8 mouse cellular contexts compared by ENCODE assay signal in genomic region chr12:78861496-78862253, GRCm38 (mm10). TPM values are rescaled to one million over a fixed set of nuclear protein-coding genes. Genes with fewer than 3 reads are reported as not detected.
DNase-seq lines count a peak whose midpoint lies in the region; ATAC-seq and TF ChIP-seq lines count a peak whose summit lies in the region.

Atp6v1d (minus strand) TSS chr12:78861638.
Eif2s1 (plus strand) TSS chr12:78861819.

- peak within 1 kb of the TSS; percentile 77 for H3K9ac ChIP-seq in forebrain, embryonic 16.5 days (replicated peaks; ENCODE audit: low read depth, low read length)
- H3K9ac ChIP-seq in lung, embryonic 14.5 days: peak within 1 kb of the TSS; percentile 90

- no peaks in the 10 kb centered on the region for H3K9me3 ChIP-seq in G1E (replicated peaks)
- no peaks in the 10 kb centered on the region for H3K9me3 ChIP-seq in forebrain, embryonic 16.5 days (ENCODE audit: control insufficient read depth, low read length)
- H3K9me3 ChIP-seq in lung, embryonic 14.5 days (ENCODE audit: low read depth, low read length): no peaks in the 10 kb centered on the region

- ATAC-seq in G1E (ENCODE audit: extremely low read depth, insufficient number of reproducible peaks, low FRiP score, poor library complexity, severe bottlenecking): peak; percentile 92
- ATAC-seq in forebrain, embryonic 16.5 days: peak; percentile 100
- ATAC-seq in lung, embryonic 14.5 days (ENCODE audit: insufficient read depth): peak; percentile 100

- peak within 1 kb of the TSS; percentile 96 for H3K4me2 ChIP-seq in forebrain, embryonic 16.5 days (ENCODE audit: low read length)
- H3K4me2 ChIP-seq in lung, embryonic 14.5 days: peak within 1 kb of the TSS; percentile 87

- peak; percentile 97 for DNase-seq in G1E (ENCODE audit: low spot score)
- peak; percentile 98 to 100 for DNase-seq in cerebellum, adult 18-20 months
- peak; percentile 96 to 97 for DNase-seq in heart, postnatal 36 days
- DNase-seq in layer of hippocampus, adult 2 months (ENCODE audit: low spot score in 2 of 2): peak; percentile 98 to 99
- DNase-seq in lung, embryonic 14.5 days: peak; percentile 99
- peak; percentile 97 for DNase-seq in thymus, adult 2 months

- TF ChIP-seq POLR2A in olfactory bulb, adult 2 months (IDR thresholded peaks at IDR 0.05; ENCODE audit: insufficient read depth, low read depth, low read length): peak; percentile 79
- TF ChIP-seq POLR2A in thymus, adult 2 months (IDR thresholded peaks at IDR 0.05; ENCODE audit: control insufficient read depth, extremely low read depth, insufficient read depth, low read length, poor library complexity): peak; percentile 64

- peaks cover 48% of the 10 kb centered on the region for H3K4me1 ChIP-seq in G1E (ENCODE audit: insufficient read depth, low read depth, low read length)
- peaks cover 30% of the 10 kb centered on the region for H3K4me1 ChIP-seq in forebrain, embryonic 16.5 days (replicated peaks; ENCODE audit: control insufficient read depth, insufficient read depth, low read length)
- H3K4me1 ChIP-seq in lung, embryonic 14.5 days (ENCODE audit: insufficient read depth): no peaks in the 10 kb centered on the region
- peaks cover 5% of the 10 kb centered on the region for H3K4me1 ChIP-seq in olfactory bulb, adult 2 months (ENCODE audit: control insufficient read depth, insufficient read depth, low read length)
- H3K4me1 ChIP-seq in thymus, adult 2 months (replicated peaks; ENCODE audit: control insufficient read depth, insufficient read depth, low read length): peaks cover 12% of the 10 kb centered on the region

- under 1% methylated on average over 54 of the region's 55 CpGs for WGBS in forebrain, embryonic 16.5 days
- WGBS in lung, embryonic 14.5 days: under 1% methylated on average over 55 of the region's 55 CpGs
- under 1% methylated on average over 55 of the region's 55 CpGs for WGBS in olfactory bulb, adult 2 months
- WGBS in thymus, adult 2 months: under 1% methylated on average over 55 of the region's 55 CpGs

- TF ChIP-seq CTCF in G1E (IDR thresholded peaks at IDR 0.05; ENCODE audit: low read depth, low read length): peak; percentile 65
- TF ChIP-seq CTCF in layer of hippocampus, adult 2 months (conservative IDR thresholded peaks at IDR 0.05): peak; percentile 95
- TF ChIP-seq CTCF in lung, embryonic 14.5 days (IDR thresholded peaks at IDR 0.05; ENCODE audit: low read depth): peak; percentile 84
- peak; percentile 95 for TF ChIP-seq CTCF in olfactory bulb, adult 2 months (IDR thresholded peaks at IDR 0.05; ENCODE audit: insufficient read depth, low read depth, low read length)
- peak; percentile 76; the same call in 1 of the 2 replicates for TF ChIP-seq CTCF in thymus, adult 2 months (IDR thresholded peaks at IDR 0.05; ENCODE audit: borderline replicate concordance, control insufficient read depth, extremely low read depth, insufficient read depth, low read length, poor library complexity)

- H3K27me3 ChIP-seq in G1E (ENCODE audit: insufficient read depth, low read length): no peaks in the 10 kb centered on the region
- no peaks in the 10 kb centered on the region for H3K27me3 ChIP-seq in forebrain, embryonic 16.5 days (replicated peaks; ENCODE audit: control insufficient read depth, insufficient read depth, low read length)
- H3K27me3 ChIP-seq in lung, embryonic 14.5 days (ENCODE audit: insufficient read depth, low read length): no peaks in the 10 kb centered on the region
- no peaks in the 10 kb centered on the region for H3K27me3 ChIP-seq in thymus, adult 2 months (ENCODE audit: control insufficient read depth, insufficient read depth, low read length)

- peak within 1 kb of the TSS; percentile 79 for H3K27ac ChIP-seq in forebrain, embryonic 16.5 days (ENCODE audit: low read length)
- peak within 1 kb of the TSS; percentile 96 for H3K27ac ChIP-seq in layer of hippocampus, adult 2 months
- H3K27ac ChIP-seq in lung, embryonic 14.5 days (ENCODE audit: low read depth): peak within 1 kb of the TSS; percentile 93
- peak within 1 kb of the TSS; percentile 90 for H3K27ac ChIP-seq in olfactory bulb, adult 2 months (ENCODE audit: insufficient read depth, low read depth, low read length)
- H3K27ac ChIP-seq in thymus, adult 2 months (ENCODE audit: control insufficient read depth, insufficient read depth, low read length): peak within 1 kb of the TSS; percentile 66

- intact Hi-C loops in heart, postnatal 36 days (cut with DNase I): loop anchor here (2.0 to 10.0 kb wide), 4 partner anchors 113 to 1783 kb away; partner anchors contain the start of genes Erh, Gphn, Mpp5 and Slc39a9

- H3K36me3 ChIP-seq in G1E (replicated peaks): peaks cover 39% of the 10 kb centered on the region
- no peaks in the 10 kb centered on the region for H3K36me3 ChIP-seq in forebrain, embryonic 16.5 days (ENCODE audit: control insufficient read depth, insufficient read depth)
- peaks cover 12% of the 10 kb centered on the region for H3K36me3 ChIP-seq in lung, embryonic 14.5 days (ENCODE audit: insufficient read depth)
- H3K36me3 ChIP-seq in thymus, adult 2 months (ENCODE audit: control insufficient read depth, insufficient read depth, low read length): no peaks in the 10 kb centered on the region

- H3K4me3 ChIP-seq in G1E (ENCODE audit: low read depth, low read length): peak within 1 kb of the TSS; percentile 86
- peak within 1 kb of the TSS; percentile 99 for H3K4me3 ChIP-seq in forebrain, embryonic 16.5 days (replicated peaks; ENCODE audit: low read length)
- peak within 1 kb of the TSS; percentile 98 for H3K4me3 ChIP-seq in layer of hippocampus, adult 2 months
- peak within 1 kb of the TSS; percentile 81 for H3K4me3 ChIP-seq in lung, embryonic 14.5 days (ENCODE audit: low read depth, low read length)
- H3K4me3 ChIP-seq in olfactory bulb, adult 2 months (ENCODE audit: insufficient read depth, low read depth, low read length): peak within 1 kb of the TSS; percentile 89
- H3K4me3 ChIP-seq in thymus, adult 2 months (ENCODE audit: control insufficient read depth, insufficient read depth, low read length): peak within 1 kb of the TSS; percentile 87

RNA-seq across cellular contexts. Expression of gene Atp6v1d, which starts in this region (rescaled TPM):
- 114 and 119 TPM in 2 replicates for total RNA-seq in G1E (2014; fragmentation: Nextera tagmentation)
- 140 and 149 TPM in 2 replicates for total RNA-seq in G1E (2017)
- 7.1 and 10.0 TPM in 2 replicates for polyA plus RNA-seq in G1E (2012)
- polyA plus RNA-seq in forebrain, embryonic 16.5 days (2015; fragmentation: Nextera tagmentation; extraction: Ambion mirVana): 120 and 123 TPM in 2 replicates
- total RNA-seq in heart, postnatal 36 days (2021): 10 to 100 TPM; 81.1 to 83.5 TPM
- total RNA-seq in layer of hippocampus, adult 2 months (2021): 100 to 1,000 TPM; 254 to 256 TPM
- polyA plus RNA-seq in lung, embryonic 14.5 days (2014; fragmentation: Nextera tagmentation; extraction: Ambion mirVana): 55.6 and 56.9 TPM in 2 replicates
- polyA plus RNA-seq in olfactory bulb, adult 2 months (2012; ENCODE audit: insufficient read depth, insufficient read length, low replicate concordance, missing spikeins): not detected in 2 replicates
- polyA plus RNA-seq in thymus, adult 2 months (2012; rRNA removed): 19.0 and 28.1 TPM in 2 replicates

RNA-seq across cellular contexts. Expression of gene Eif2s1, which starts in this region (rescaled TPM):
- total RNA-seq in G1E (2014; fragmentation: Nextera tagmentation) (332 and 357 TPM in 2 replicates), G1E (2017) (191 and 198 TPM in 2 replicates)
- 43.4 and 52.3 TPM in 2 replicates for polyA plus RNA-seq in G1E (2012)
- polyA plus RNA-seq in forebrain, embryonic 16.5 days (2015; fragmentation: Nextera tagmentation; extraction: Ambion mirVana): 165 and 175 TPM in 2 replicates
- total RNA-seq in heart, postnatal 36 days (2021): 10 to 100 TPM; 52.1 to 59.3 TPM
- 10 to 100 TPM; 47.7 to 50.2 TPM for total RNA-seq in layer of hippocampus, adult 2 months (2021)
- 231 and 243 TPM in 2 replicates for polyA plus RNA-seq in lung, embryonic 14.5 days (2014; fragmentation: Nextera tagmentation; extraction: Ambion mirVana)
- polyA plus RNA-seq in olfactory bulb, adult 2 months (2012; ENCODE audit: insufficient read depth, insufficient read length, low replicate concordance, missing spikeins): not detected in 2 replicates
- 15.9 and 20.8 TPM in 2 replicates for polyA plus RNA-seq in thymus, adult 2 months (2012; rRNA removed)

Comparison
In these comparisons a context has a peak if more than half of its experiments do, and no peak if none do; other contexts are left out.
1. Peak in every context shown above with its lines: DNase-seq, ATAC-seq, H3K4me3 ChIP-seq and H3K27ac ChIP-seq.
2. RNA of gene Eif2s1 (polyA plus RNA-seq): 231 to 243 TPM in lung, embryonic 14.5 days, 165 to 175 TPM in forebrain, embryonic 16.5 days, 43.4 to 52.3 TPM in G1E and 15.9 to 20.8 TPM in thymus, adult 2 months; not detected in olfactory bulb, adult 2 months; every median in the first group is over 10 times any median in the second.